Mouse (Mus musculus): ENCODE results near the gene Lcmt1. TPM values are rescaled to one million over a fixed set of nuclear protein-coding genes. Genes with fewer than 3 reads are reported as not detected.

Gene Lcmt1
- total RNA-seq, 4 experiments from 2014 or later, result 79.7 to 96.9 (median 88.7) TPM

GRCm38 (mm10) chr7:123455088-123455487 lies 85.5 kb downstream of the Lcmt1 start:
- no peak for DNase-seq (ENCODE audit: low spot score in 2 of 2)

- no peak for DNase-seq (ENCODE audit: low spot score in 2 of 2)
Measured at GRCm38 (mm10) chr7:123458309-123458708, 88.7 kb downstream of the Lcmt1 start.

- no peak for DNase-seq (ENCODE audit: low spot score in 2 of 2)
Measured at GRCm38 (mm10) chr7:123459247-123459646, 89.7 kb downstream of the Lcmt1 start.

GRCm38 (mm10) chr7:123461316-123461715 lies 91.7 kb downstream of the Lcmt1 start:
- no peak for DNase-seq (ENCODE audit: low spot score in 2 of 2)

GRCm38 (mm10) chr7:123462070-123462501 lies 92.5 kb downstream of the Lcmt1 start, which contains the start of gene Aqp8:
Aqp8 (plus strand) TSS chr7:123462291.
- no peak for DNase-seq (ENCODE audit: low spot score in 2 of 2)

GRCm38 (mm10) chr7:123463569-123463968 lies 94.0 kb downstream of the Lcmt1 start:
- DNase-seq (ENCODE audit: low spot score in 2 of 2), result no peak

- DNase-seq (ENCODE audit: low spot score in 2 of 2), result peak; percentile 18 to 55
Measured at GRCm38 (mm10) chr7:123465692-123466387, 96.3 kb downstream of the Lcmt1 start.

GRCm38 (mm10) chr7:123467961-123468360 lies 98.4 kb downstream of the Lcmt1 start:
- DNase-seq (ENCODE audit: low spot score in 2 of 2), result no peak

Other genes starting within 250 kb of the Lcmt1 start
- 10 to 100 TPM; 58.1 to 64.8 (median 60.8) TPM for gene Tnrc6a, start 245.9 kb upstream of the Lcmt1 start, total RNA-seq (2022)
- gene Slc5a11, start 155.0 kb upstream of the Lcmt1 start, total RNA-seq (2022), result 1 to 10 TPM in 3 of 4 experiments, under 1 TPM in 1; 0.62 to 3.3 (median 1.3) TPM
- 10 to 100 TPM; 27.6 to 42.0 (median 35.2) TPM for gene Arhgap17, start 131 bp downstream of the Lcmt1 start, total RNA-seq (2022)
- not detected for gene Aqp8, start 92.5 kb downstream of the Lcmt1 start, total RNA-seq (2022)
- 10 to 100 TPM; 24.4 to 25.1 (median 24.9) TPM for gene Zkscan2, start 130.7 kb downstream of the Lcmt1 start, total RNA-seq (2022)

Measured in layer of hippocampus, adult 8-10 months (tissue).